ENCODE assay signal across 8 mouse cellular contexts in genomic region chr1:161736848-161737247, GRCm38 (mm10). TPM values are rescaled to one million over a fixed set of nuclear protein-coding genes. Genes with fewer than 3 reads are reported as not detected.
DNase-seq lines count a peak whose midpoint lies in the region; ATAC-seq and TF ChIP-seq lines count a peak whose summit lies in the region.

No protein-coding gene starts in this region.

- no peak overlapping the region for H3K4me2 ChIP-seq in hindbrain, postnatal 0 days (ENCODE audit: low read depth, low read length)
- no peak overlapping the region for H3K4me2 ChIP-seq in stomach, postnatal 0 days (replicated peaks; ENCODE audit: low read depth)

- no peak overlapping the region for H3K9ac ChIP-seq in hindbrain, postnatal 0 days (replicated peaks; ENCODE audit: low read length)
- H3K9ac ChIP-seq in stomach, postnatal 0 days (ENCODE audit: low read length) = no peak overlapping the region

- 4% methylated on average over 3 of the region's 3 CpGs for WGBS in hindbrain, postnatal 0 days
- 5% methylated on average over 3 of the region's 3 CpGs for WGBS in stomach, postnatal 0 days

- no peak overlapping the region for H3K27ac ChIP-seq in hindbrain, postnatal 0 days
- H3K27ac ChIP-seq in stomach, postnatal 0 days (replicated peaks) = no peak overlapping the region

- peak; percentile 58 for ATAC-seq in hindbrain, postnatal 0 days
- ATAC-seq in stomach, postnatal 0 days (ENCODE audit: low FRiP score, low TSS enrichment) = no peak
- no peak for ATAC-seq in granulocyte monocyte progenitor cell, adult 5-6 weeks (replicated peaks; ENCODE audit: poor library complexity, severe bottlenecking)

- H3K36me3 ChIP-seq in hindbrain, postnatal 0 days (ENCODE audit: insufficient read depth, low read length) = no peaks in the 10 kb centered on the region
- no peaks in the 10 kb centered on the region for H3K36me3 ChIP-seq in stomach, postnatal 0 days (ENCODE audit: control insufficient read depth, insufficient read depth, low read length)

- no peak overlapping the region for H3K4me3 ChIP-seq in hindbrain, postnatal 0 days (ENCODE audit: low read length)
- no peak overlapping the region for H3K4me3 ChIP-seq in stomach, postnatal 0 days (ENCODE audit: low read depth, low read length)

- peak; percentile 10 to 51 for DNase-seq in heart, adult 18-20 months
- DNase-seq in heart, postnatal 36 days = no peak
- peak; percentile 23 for DNase-seq in ovary, postnatal 14 days (ENCODE audit: low spot score)
- no peak for DNase-seq in ovary, postnatal 10 days (ENCODE audit: low spot score)
- peak; percentile 71 for DNase-seq in hindbrain, postnatal 0 days (ENCODE audit: low spot score)
- DNase-seq in stomach, postnatal 0 days (ENCODE audit: low spot score) = no peak
- DNase-seq in frontal cortex, postnatal 25 days (ENCODE audit: low spot score in 2 of 2) = no peak

- TF ChIP-seq CTCF in hindbrain, postnatal 0 days (IDR thresholded peaks at IDR 0.05; ENCODE audit: low read depth) = peak; percentile 73
- TF ChIP-seq CTCF in stomach, postnatal 0 days (IDR thresholded peaks at IDR 0.05; ENCODE audit: low read depth) = peak; percentile 80

- intact Hi-C loops in heart, postnatal 36 days (cut with DNase I) = loop anchor here (1.0 to 2.0 kb wide), 3 partner anchors 50 to 522 kb away; no protein-coding TSS in a partner anchor

- H3K9me3 ChIP-seq in hindbrain, postnatal 0 days (ENCODE audit: low read length) = no peaks in the 10 kb centered on the region
- H3K9me3 ChIP-seq in stomach, postnatal 0 days (ENCODE audit: control insufficient read depth, low read length) = no peaks in the 10 kb centered on the region

- TF ChIP-seq EP300 in stomach, postnatal 0 days (optimal IDR thresholded peaks at IDR 0.05) = no peak

- H3K27me3 ChIP-seq in hindbrain, postnatal 0 days (ENCODE audit: insufficient read depth, low read length) = no peaks in the 10 kb centered on the region
- no peaks in the 10 kb centered on the region for H3K27me3 ChIP-seq in stomach, postnatal 0 days (ENCODE audit: control insufficient read depth, insufficient read depth, low read length)

- no peaks in the 10 kb centered on the region for H3K4me1 ChIP-seq in hindbrain, postnatal 0 days (ENCODE audit: insufficient read depth, low read length)
- no peaks in the 10 kb centered on the region for H3K4me1 ChIP-seq in stomach, postnatal 0 days (replicated peaks; ENCODE audit: control insufficient read depth, insufficient read depth)

RNA-seq across cellular contexts. Expression of gene Fasl, which starts 51.4 kb away (rescaled TPM):
- under 1 TPM in 1 of 2 experiments, not detected in 1; 0.15 TPM for total RNA-seq in heart, adult 18-20 months (2021)
- total RNA-seq in heart, postnatal 36 days (2021) = not detected
- total RNA-seq in hindbrain, postnatal 0 days (2014; rRNA removed) = 0.63 and 1.4 TPM in 2 replicates
- polyA plus RNA-seq in hindbrain, postnatal 0 days (2015; fragmentation: Nextera tagmentation; extraction: Ambion mirVana) = 0.56 TPM in 1 of 2 replicates, not detected in the other
- polyA plus RNA-seq in stomach, postnatal 0 days (2015; fragmentation: Nextera tagmentation; extraction: Ambion mirVana) = not detected in 2 replicates
- total RNA-seq in granulocyte monocyte progenitor cell, adult 5-6 weeks (2014; fragmentation: Nextera tagmentation) = not detected in 2 replicates
- not detected in 2 replicates for total RNA-seq in granulocyte monocyte progenitor cell, adult 5-6 weeks (2017)

Comparison
In these comparisons a context has a peak if more than half of its experiments do, and no peak if none do; other contexts are left out.
1. DNase-seq: peak in heart, adult 18-20 months (2 of 2), ovary, postnatal 14 days (single experiment) and hindbrain, postnatal 0 days (single experiment); none in heart, postnatal 36 days (0 of 2), ovary, postnatal 10 days (single experiment), stomach, postnatal 0 days (single experiment) and frontal cortex, postnatal 25 days (0 of 2).